Mouse (Mus musculus): ENCODE data around the gene Tbc1d25. TPM values are rescaled to one million over a fixed set of nuclear protein-coding genes. Genes with fewer than 3 reads are reported as not detected.

Tbc1d25 gene
- polyA plus RNA-seq, 1 experiment from 2014 or later = 17.0 TPM

- 9% methylated on average over 45 of the region's 46 CpGs for WGBS
- Histone ChIP-seq H3K36me3 (no peaks in the 10 kb centered on the region), H3K4me1 (no peaks in the 10 kb centered on the region), H3K27me3 (no peaks in the 10 kb centered on the region), H3K9ac (peak within 1 kb of the TSS; percentile 21; the same call in 1 of the 2 replicates), H3K9me3 (replicated peaks) (no peaks in the 10 kb centered on the region), H3K27ac (replicated peaks) (no peak within 1 kb of the TSS), H3K4me2 (replicated peaks) (peak within 1 kb of the TSS; percentile 64), H3K4me3 (replicated peaks) (peak within 1 kb of the TSS; percentile 55)
- peak; percentile 89 for ATAC-seq (ENCODE audit: insufficient number of reproducible peaks, low FRiP score, low TSS enrichment, low read depth)
Observed at GRCm38 (mm10) chrX:8206015-8206693, 30.2 kb upstream of the Tbc1d25 start, which contains the start of gene Porcn. Gene Porcn, minus strand, starts transcription at chrX:8206525.

GRCm38 (mm10) chrX:8205551-8205950 lies 29.6 kb upstream of the Tbc1d25 start:
- no peaks in the 10 kb centered on the region for H3K4me1 ChIP-seq
- no peaks in the 10 kb centered on the region for H3K36me3 ChIP-seq
- H3K4me2 ChIP-seq (replicated peaks) = peak overlapping the region; percentile 64
- ATAC-seq (ENCODE audit: insufficient number of reproducible peaks, low FRiP score, low TSS enrichment, low read depth) = no peak
- no peaks in the 10 kb centered on the region for H3K27me3 ChIP-seq
- H3K9me3 ChIP-seq (replicated peaks) = no peaks in the 10 kb centered on the region
- no peak overlapping the region for H3K9ac ChIP-seq
- H3K27ac ChIP-seq (replicated peaks) = no peak overlapping the region
- WGBS = 39% methylated on average over 7 of the region's 7 CpGs
- peak overlapping the region; percentile 55 for H3K4me3 ChIP-seq (replicated peaks)

GRCm38 (mm10) chrX:8205088-8205487 lies 29.1 kb upstream of the Tbc1d25 start:
- Histone ChIP-seq H3K27me3 (no peaks in the 10 kb centered on the region), H3K36me3 (no peaks in the 10 kb centered on the region)
- 64% methylated on average over 4 of the region's 4 CpGs for whole genome bisulfite sequencing

GRCm38 (mm10) chrX:8204076-8204475 lies 28.1 kb upstream of the Tbc1d25 start:
- Histone ChIP-seq H3K27me3 (no peaks in the 10 kb centered on the region), H3K9me3 (replicated peaks) (no peaks in the 10 kb centered on the region), H3K9ac (no peak overlapping the region), H3K4me1 (no peaks in the 10 kb centered on the region), H3K4me2 (replicated peaks) (no peak overlapping the region), H3K36me3 (no peaks in the 10 kb centered on the region), H3K27ac (replicated peaks) (no peak overlapping the region), H3K4me3 (replicated peaks) (no peak overlapping the region)
- ATAC-seq (ENCODE audit: insufficient number of reproducible peaks, low FRiP score, low TSS enrichment, low read depth) = no peak
- WGBS = 77% methylated on average over 10 of the region's 10 CpGs

More at GRCm38 (mm10) chrX:8205088-8205487, 29.1 kb upstream of the Tbc1d25 start:
- Histone ChIP-seq H3K4me2 (replicated peaks) (no peak overlapping the region), H3K4me3 (replicated peaks) (no peak overlapping the region), H3K4me1 (no peaks in the 10 kb centered on the region), H3K9ac (no peak overlapping the region), H3K9me3 (replicated peaks) (no peaks in the 10 kb centered on the region), H3K27ac (replicated peaks) (no peak overlapping the region)
- no peak for ATAC-seq (ENCODE audit: insufficient number of reproducible peaks, low FRiP score, low TSS enrichment, low read depth)

GRCm38 (mm10) chrX:8203105-8203504 lies 27.1 kb upstream of the Tbc1d25 start:
- no peak for ATAC-seq (ENCODE audit: insufficient number of reproducible peaks, low FRiP score, low TSS enrichment, low read depth)
- no peak overlapping the region for H3K4me3 ChIP-seq (replicated peaks)
- H3K4me1 ChIP-seq = no peaks in the 10 kb centered on the region
- H3K27ac ChIP-seq (replicated peaks) = no peak overlapping the region
- no peaks in the 10 kb centered on the region for H3K9me3 ChIP-seq (replicated peaks)
- no peaks in the 10 kb centered on the region for H3K27me3 ChIP-seq
- H3K9ac ChIP-seq = no peak overlapping the region
- no peaks in the 10 kb centered on the region for H3K36me3 ChIP-seq
- 92% methylated on average over 14 of the region's 14 CpGs for WGBS
- H3K4me2 ChIP-seq (replicated peaks) = no peak overlapping the region

GRCm38 (mm10) chrX:8193419-8193723 lies 17.4 kb upstream of the Tbc1d25 start, which contains the start of gene Ebp:
Gene Ebp, minus strand, starts transcription at chrX:8193512.
- WGBS = 24% methylated on average over 10 of the region's 10 CpGs
- Histone ChIP-seq H3K4me1 (no peaks in the 10 kb centered on the region), H3K27me3 (no peaks in the 10 kb centered on the region), H3K4me3 (replicated peaks) (peak within 1 kb of the TSS; percentile 58), H3K9me3 (replicated peaks) (no peaks in the 10 kb centered on the region), H3K4me2 (replicated peaks) (peak within 1 kb of the TSS; percentile 49), H3K36me3 (no peaks in the 10 kb centered on the region), H3K27ac (replicated peaks) (no peak within 1 kb of the TSS), H3K9ac (peak within 1 kb of the TSS; percentile 47)
- no peak for ATAC-seq (ENCODE audit: insufficient number of reproducible peaks, low FRiP score, low TSS enrichment, low read depth)

- peak overlapping the region; percentile 47 for H3K9ac ChIP-seq
- H3K4me1 ChIP-seq = no peaks in the 10 kb centered on the region
- peak overlapping the region; percentile 49 for H3K4me2 ChIP-seq (replicated peaks)
- no peaks in the 10 kb centered on the region for H3K27me3 ChIP-seq
- no peaks in the 10 kb centered on the region for H3K9me3 ChIP-seq (replicated peaks)
- peak; percentile 98 for ATAC-seq (ENCODE audit: insufficient number of reproducible peaks, low FRiP score, low TSS enrichment, low read depth)
- H3K27ac ChIP-seq (replicated peaks) = no peak overlapping the region
- peak overlapping the region; percentile 58 for H3K4me3 ChIP-seq (replicated peaks)
- H3K36me3 ChIP-seq = no peaks in the 10 kb centered on the region
- WGBS = 14% methylated on average over 38 of the region's 38 CpGs
Observed at GRCm38 (mm10) chrX:8192640-8193418, 16.8 kb upstream of the Tbc1d25 start.

GRCm38 (mm10) chrX:8192126-8192639 lies 16.2 kb upstream of the Tbc1d25 start:
- Histone ChIP-seq H3K9ac (peak overlapping the region; percentile 47), H3K4me3 (replicated peaks) (peak overlapping the region; percentile 58), H3K27ac (replicated peaks) (no peak overlapping the region), H3K4me2 (replicated peaks) (peak overlapping the region; percentile 49), H3K9me3 (replicated peaks) (no peaks in the 10 kb centered on the region), H3K4me1 (no peaks in the 10 kb centered on the region), H3K36me3 (no peaks in the 10 kb centered on the region), H3K27me3 (no peaks in the 10 kb centered on the region)
- ATAC-seq (ENCODE audit: insufficient number of reproducible peaks, low FRiP score, low TSS enrichment, low read depth) = no peak
- 19% methylated on average over 13 of the region's 13 CpGs for WGBS

- no peak overlapping the region for H3K4me3 ChIP-seq (replicated peaks)
- H3K36me3 ChIP-seq = peaks cover 8% of the 10 kb centered on the region; the same call in 1 of the 2 replicates
- no peak overlapping the region for H3K4me2 ChIP-seq (replicated peaks)
- H3K9ac ChIP-seq = no peak overlapping the region
- no peaks in the 10 kb centered on the region for H3K27me3 ChIP-seq
- H3K27ac ChIP-seq (replicated peaks) = no peak overlapping the region
- 22% methylated on average over 7 of the region's 7 CpGs for WGBS
- no peaks in the 10 kb centered on the region for H3K9me3 ChIP-seq (replicated peaks)
- ATAC-seq (ENCODE audit: insufficient number of reproducible peaks, low FRiP score, low TSS enrichment, low read depth) = no peak
- H3K4me1 ChIP-seq = no peaks in the 10 kb centered on the region
Observed at GRCm38 (mm10) chrX:8182871-8183540, 7.0 kb upstream of the Tbc1d25 start.

- ATAC-seq (ENCODE audit: insufficient number of reproducible peaks, low FRiP score, low TSS enrichment, low read depth) = no peak
- WGBS = 83% methylated on average over 5 of the region's 5 CpGs
- no peaks in the 10 kb centered on the region for H3K4me1 ChIP-seq
Observed at GRCm38 (mm10) chrX:8179646-8180045, 3.7 kb upstream of the Tbc1d25 start.

GRCm38 (mm10) chrX:8178871-8179270 lies 2.9 kb upstream of the Tbc1d25 start:
- Histone ChIP-seq H3K9ac (no peak overlapping the region), H3K27me3 (no peaks in the 10 kb centered on the region), H3K27ac (replicated peaks) (no peak overlapping the region), H3K36me3 (no peaks in the 10 kb centered on the region), H3K4me1 (no peaks in the 10 kb centered on the region), H3K4me2 (replicated peaks) (no peak overlapping the region), H3K4me3 (replicated peaks) (no peak overlapping the region), H3K9me3 (replicated peaks) (no peaks in the 10 kb centered on the region)
- 95% methylated on average over 2 of the region's 2 CpGs for WGBS
- ATAC-seq (ENCODE audit: insufficient number of reproducible peaks, low FRiP score, low TSS enrichment, low read depth) = no peak

More at GRCm38 (mm10) chrX:8179646-8180045, 3.7 kb upstream of the Tbc1d25 start:
- H3K4me3 ChIP-seq (replicated peaks) = no peak overlapping the region
- H3K27ac ChIP-seq (replicated peaks) = no peak overlapping the region
- no peaks in the 10 kb centered on the region for H3K36me3 ChIP-seq
- no peak overlapping the region for H3K4me2 ChIP-seq (replicated peaks)
- H3K9ac ChIP-seq = no peak overlapping the region
- no peaks in the 10 kb centered on the region for H3K9me3 ChIP-seq (replicated peaks)
- no peaks in the 10 kb centered on the region for H3K27me3 ChIP-seq

All from embryonic facial prominence, embryonic 15.5 days (tissue).